13 mouse cellular contexts compared by ENCODE assay signal in the genomic region with DNA sequence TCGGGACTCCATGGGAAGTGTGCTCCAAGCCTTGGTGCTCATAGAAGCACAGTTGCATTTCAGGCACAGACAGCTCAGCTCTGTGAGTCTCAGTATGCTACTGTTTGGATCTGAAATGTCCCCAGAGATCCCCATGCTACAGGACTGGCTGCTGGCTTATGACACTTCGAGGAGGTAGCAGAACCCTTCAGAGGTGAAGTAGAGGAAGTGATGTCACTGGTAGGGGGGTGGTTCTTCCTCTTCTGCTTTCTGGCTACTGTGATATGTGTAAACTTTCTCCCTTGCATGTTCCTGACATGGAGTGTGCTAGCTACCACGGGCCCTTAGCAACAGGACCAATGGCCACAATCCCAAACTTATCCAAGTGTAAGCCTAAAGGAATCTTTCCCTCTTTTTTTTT.
DNase-seq lines count a peak whose midpoint lies in the region; ATAC-seq lines count a peak whose summit lies in the region.
"Had no signal": no experiment of that assay in that cellular context is flagged by ENCODE, and none has a peak within 500 bp of the region (broad histone marks: within the 10 kb centered on the region; RNA-seq: fewer than 3 reads in every experiment).

No protein-coding gene starts in this region.

- H3K9me3 ChIP-seq in heart, embryonic 10.5 days: no peaks in the 10 kb centered on the region
- H3K9me3 ChIP-seq in liver, embryonic 12.5 days (replicated peaks): no peaks in the 10 kb centered on the region
- no peaks in the 10 kb centered on the region for H3K9me3 ChIP-seq in forebrain, embryonic 12.5 days
- H3K9me3 ChIP-seq in midbrain, embryonic 13.5 days: 0 out of 2 replicates have a peak, but pooled peaks cover 4% of the 10 kb centered on the region
- H3K9me3 ChIP-seq: intestine, embryonic 15.5 days; midbrain, embryonic 12.5 days had no signal

- DNase-seq in heart, embryonic 10.5 days (ENCODE audit: low spot score): peak; percentile 53
- DNase-seq in heart, adult 9 months (ENCODE audit: low spot score in 2 of 2): no peak
- DNase-seq in thymus, postnatal 0 days (ENCODE audit: low spot score): peak; percentile 39
- no peak for DNase-seq in thymus, postnatal 4 days
- DNase-seq in splenic B cell, adult 2 months (ENCODE audit: low read depth, low spot score): peak; percentile 82
- DNase-seq: cerebellum, adult 8-10 months; kidney, postnatal 10 days; left cerebral cortex, postnatal 4 days had no signal

- no peak overlapping the region for H3K4me2 ChIP-seq in liver, embryonic 12.5 days
- H3K4me2 ChIP-seq in forebrain, embryonic 12.5 days: no peak overlapping the region
- H3K4me2 ChIP-seq in midbrain, embryonic 13.5 days (replicated peaks): no peak overlapping the region
- H3K4me2 ChIP-seq: intestine, embryonic 15.5 days; midbrain, embryonic 12.5 days had no signal

- H3K4me1 ChIP-seq in heart, embryonic 10.5 days: peaks cover 37% of the 10 kb centered on the region
- peaks cover 34% of the 10 kb centered on the region for H3K4me1 ChIP-seq in liver, embryonic 12.5 days
- H3K4me1 ChIP-seq in forebrain, embryonic 12.5 days: peaks cover 22% of the 10 kb centered on the region
- H3K4me1 ChIP-seq in midbrain, embryonic 13.5 days (replicated peaks): peaks cover 21% of the 10 kb centered on the region

- no peak overlapping the region for H3K27ac ChIP-seq in heart, embryonic 10.5 days
- no peak overlapping the region for H3K27ac ChIP-seq in liver, embryonic 12.5 days
- no peak overlapping the region for H3K27ac ChIP-seq in forebrain, embryonic 12.5 days
- no peak overlapping the region for H3K27ac ChIP-seq in midbrain, embryonic 13.5 days
- H3K27ac ChIP-seq: intestine, embryonic 15.5 days; midbrain, embryonic 12.5 days had no signal

- WGBS in heart, embryonic 10.5 days: 79% methylated on average over 3 of the region's 3 CpGs
- 37% methylated on average over 3 of the region's 3 CpGs for WGBS in liver, embryonic 12.5 days (ENCODE audit: insufficient replicate concordance)
- 83% methylated on average over 3 of the region's 3 CpGs for WGBS in forebrain, embryonic 12.5 days
- 90% methylated on average over 3 of the region's 3 CpGs for WGBS in midbrain, embryonic 13.5 days

- H3K36me3 ChIP-seq in heart, embryonic 10.5 days: no peaks in the 10 kb centered on the region
- no peaks in the 10 kb centered on the region for H3K36me3 ChIP-seq in liver, embryonic 12.5 days
- H3K36me3 ChIP-seq in splenic B cell, adult 2 months (ENCODE audit: control insufficient read depth, insufficient read depth, low read length, poor library complexity, severe bottlenecking): no peaks in the 10 kb centered on the region
- no peaks in the 10 kb centered on the region for H3K36me3 ChIP-seq in forebrain, embryonic 12.5 days (replicated peaks)
- no peaks in the 10 kb centered on the region for H3K36me3 ChIP-seq in midbrain, embryonic 13.5 days
- H3K36me3 ChIP-seq: intestine, embryonic 15.5 days; midbrain, embryonic 12.5 days had no signal

- no peak overlapping the region for H3K9ac ChIP-seq in liver, embryonic 12.5 days
- H3K9ac ChIP-seq in forebrain, embryonic 12.5 days: no peak overlapping the region
- H3K9ac ChIP-seq in midbrain, embryonic 13.5 days (replicated peaks): no peak overlapping the region
- H3K9ac ChIP-seq: intestine, embryonic 15.5 days; midbrain, embryonic 12.5 days had no signal

- no peak overlapping the region for H3K4me3 ChIP-seq in heart, embryonic 10.5 days
- H3K4me3 ChIP-seq in liver, embryonic 12.5 days: no peak overlapping the region
- no peak overlapping the region for H3K4me3 ChIP-seq in forebrain, embryonic 12.5 days (replicated peaks)
- H3K4me3 ChIP-seq in midbrain, embryonic 13.5 days (replicated peaks): no peak overlapping the region
- H3K4me3 ChIP-seq: intestine, embryonic 15.5 days; midbrain, embryonic 12.5 days had no signal

- H3K27me3 ChIP-seq in heart, embryonic 10.5 days (ENCODE audit: insufficient read depth, poor library complexity, severe bottlenecking): no peaks in the 10 kb centered on the region
- H3K27me3 ChIP-seq in liver, embryonic 12.5 days (replicated peaks): no peaks in the 10 kb centered on the region
- H3K27me3 ChIP-seq in splenic B cell, adult 2 months (ENCODE audit: control insufficient read depth, insufficient read depth, low read length, poor library complexity, severe bottlenecking): no peaks in the 10 kb centered on the region
- H3K27me3 ChIP-seq in forebrain, embryonic 12.5 days: peaks cover 6% of the 10 kb centered on the region; the same call in 1 of the 2 replicates
- H3K27me3 ChIP-seq in midbrain, embryonic 13.5 days: no peaks in the 10 kb centered on the region; the same call in 1 of the 2 replicates
- H3K27me3 ChIP-seq: intestine, embryonic 15.5 days; midbrain, embryonic 12.5 days had no signal

- 0 out of 2 replicates have a peak, but pooled peaks have one; percentile 6 for ATAC-seq in liver, embryonic 12.5 days
- ATAC-seq in forebrain, embryonic 12.5 days (ENCODE audit: low FRiP score): no peak
- ATAC-seq in midbrain, embryonic 13.5 days: no peak
- ATAC-seq: intestine, embryonic 15.5 days had no signal

Comparison
In these comparisons a context has a peak if more than half of its experiments do, and no peak if none do; other contexts are left out.
1. DNase-seq: peak in heart, embryonic 10.5 days (single experiment), thymus, postnatal 0 days (single experiment) and splenic B cell, adult 2 months (single experiment); none in heart, adult 9 months (0 of 2) and thymus, postnatal 4 days (single experiment).